Mouse (Mus musculus) layer of hippocampus, postnatal 10 days (tissue): Measurements from ENCODE around the gene Fbxw13. TPM values are rescaled to one million over a fixed set of nuclear protein-coding genes. Genes with fewer than 3 reads are reported as not detected.
"Not testable (repeated sequence)": the region's sequence is repeated elsewhere in the genome, so short reads cannot be mapped to it uniquely, and the experiment has no call there.

Experiments used
- DNase-seq, 2 experiments: peaks; one replicate each; pipeline ENCODE4 v3.0.0; 2021; ENCODE audit warnings: low spot score in 2 of 2
- long read RNA-seq: library from polyadenylated mRNA; stranded (forward); transcript quantifications from one replicate; pipeline ENCODE4 v2.0.0, GENCODE M21; 2023
- total RNA-seq, 2 experiments: library from RNA; stranded (reverse); gene quantifications; 2 replicates each; pipeline ENCODE4 v1.2.3; 2021

Fbxw13 gene
- total RNA-seq = not detected
- long read RNA-seq = 0 reads

DNA sequence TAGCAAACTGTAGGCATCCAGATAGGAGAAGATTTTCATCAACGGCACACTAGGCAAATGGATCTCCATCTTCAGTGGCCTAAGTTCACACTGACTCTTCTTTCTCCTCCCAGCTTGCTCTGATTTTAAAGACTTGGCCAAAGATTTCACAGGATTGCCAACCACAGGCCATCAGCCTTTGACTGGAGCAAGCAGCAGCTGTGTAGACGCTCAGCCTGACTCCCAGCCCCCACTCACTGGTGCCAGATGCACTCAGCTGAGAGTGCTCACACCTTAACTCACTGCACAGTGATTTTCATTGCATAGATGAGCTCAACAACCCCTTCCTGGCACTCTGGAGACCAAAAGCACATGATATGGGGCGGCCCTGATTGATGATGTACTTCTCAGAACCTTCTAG lies at the start of gene Fbxw13:
Gene Fbxw13 (minus strand): TSS at position 101 of the 400 bp plus-strand sequence.
- DNase-seq = not testable (repeated sequence)

- no peak for DNase-seq
These were observed 38.9 kb upstream of the Fbxw13 start, which contains the start of gene Fbxw20 for GRCm38 (mm10) chr9:109234654-109235053. Gene Fbxw20, minus strand, starts transcription at chr9:109234754.

DNA sequence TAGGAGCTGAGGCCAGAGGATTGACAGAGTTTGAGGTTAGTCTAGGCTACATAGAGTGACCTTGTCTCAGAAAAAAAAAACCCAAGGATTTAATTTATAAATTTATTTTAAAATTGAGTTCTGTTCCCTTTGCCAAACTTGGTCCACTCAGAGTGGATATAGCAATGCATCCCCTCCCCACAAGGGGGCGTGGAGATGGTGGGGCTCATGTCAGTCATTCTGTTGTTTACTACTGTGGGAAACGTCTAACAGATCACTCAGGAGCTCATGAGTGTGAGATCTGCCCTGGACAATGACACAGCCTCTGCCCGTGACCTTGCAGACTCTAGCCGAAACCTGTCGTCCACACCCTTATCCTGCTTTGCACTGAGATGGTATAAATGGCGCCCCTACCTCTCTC lies 22.7 kb upstream of the Fbxw13 start:
- DNase-seq = no peak

GRCm38 (mm10) chr9:109201347-109201746 lies 5.6 kb upstream of the Fbxw13 start:
- peak in 1 of 2 experiments; percentile 9 for DNase-seq

GRCm38 (mm10) chr9:109200349-109200748 lies 4.6 kb upstream of the Fbxw13 start:
- no peak for DNase-seq

- no peak for DNase-seq
These were observed 3.6 kb upstream of the Fbxw13 start for GRCm38 (mm10) chr9:109199353-109199752.

- DNase-seq = no peak
These were observed 18.6 kb downstream of the Fbxw13 start for GRCm38 (mm10) chr9:109177208-109177607.

GRCm38 (mm10) chr9:109176301-109176700 lies 19.5 kb downstream of the Fbxw13 start:
- no peak for DNase-seq

DNA sequence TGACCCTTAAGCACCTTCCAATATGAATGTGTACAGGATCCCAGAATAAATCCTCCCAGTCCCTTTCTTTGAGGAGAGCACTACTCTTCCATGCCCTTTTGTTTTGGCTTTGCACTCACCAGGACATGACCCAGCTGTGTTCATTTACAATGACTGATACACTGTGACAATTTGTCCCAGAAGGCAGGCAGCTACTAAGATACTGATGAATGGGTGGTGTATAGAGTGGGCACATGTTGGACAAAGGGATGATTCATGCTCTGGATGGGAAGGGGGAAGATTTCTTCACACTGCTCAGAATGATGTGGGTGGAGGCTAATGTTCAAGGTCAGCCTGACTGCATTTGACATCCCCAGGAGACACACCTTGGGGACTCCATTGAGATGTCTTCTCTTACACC lies 28.5 kb downstream of the Fbxw13 start:
- no peak for DNase-seq

GRCm38 (mm10) chr9:109161941-109162340 lies 33.8 kb downstream of the Fbxw13 start, which contains the start of gene Fbxw21:
Gene Fbxw21, minus strand, starts transcription at chr9:109162041.
- no peak for DNase-seq

DNA sequence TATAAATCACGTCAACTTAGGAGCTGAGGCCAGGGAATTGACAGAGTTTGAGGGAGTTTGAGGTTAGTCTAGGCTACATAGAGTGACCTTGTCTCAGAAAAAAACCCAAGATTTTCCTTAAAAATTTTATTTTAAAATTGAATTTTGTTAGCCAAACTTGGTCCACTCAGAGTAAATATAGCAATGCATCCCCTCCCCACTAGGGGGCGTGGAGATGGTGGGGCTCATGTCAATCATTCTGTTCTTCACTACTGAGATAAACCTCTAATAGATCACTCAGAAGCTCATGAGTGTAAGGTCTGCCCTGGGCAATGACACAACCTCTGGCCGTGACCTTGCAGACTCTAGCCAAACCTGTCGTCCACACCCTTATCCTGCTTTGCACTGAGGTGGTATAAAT lies 55.4 kb downstream of the Fbxw13 start:
- not testable (repeated sequence) for DNase-seq

DNA sequence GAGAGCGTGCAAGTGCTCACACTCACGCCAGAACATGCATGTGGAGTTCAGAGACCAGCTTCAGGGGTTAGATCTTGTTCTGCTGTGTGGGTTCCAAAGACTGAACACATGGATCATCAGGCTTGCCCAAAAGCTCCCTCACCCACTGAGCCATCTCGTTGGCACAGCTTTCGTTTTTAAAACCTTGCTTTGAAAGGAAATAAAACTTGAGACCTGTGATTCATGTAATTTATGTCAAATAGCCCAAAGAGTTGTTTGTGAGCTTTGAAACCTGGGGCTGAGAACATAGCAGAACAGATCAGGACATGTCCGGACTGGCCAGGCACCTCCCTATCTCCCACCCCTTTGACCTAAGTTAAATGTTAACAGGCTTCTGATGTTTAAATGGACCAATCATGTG lies 65.7 kb downstream of the Fbxw13 start:
- no peak for DNase-seq

Other genes starting within 250 kb of the Fbxw13 start
- gene Col7a1, start 242.4 kb downstream of the Fbxw13 start, total RNA-seq = 1 to 10 TPM; 3.9 to 4.8 TPM
- gene Ucn2, start 210.0 kb downstream of the Fbxw13 start, total RNA-seq = under 1 TPM in 1 of 2 experiments, not detected in 1; 0.41 TPM
- gene Pfkfb4, start 204.2 kb downstream of the Fbxw13 start, total RNA-seq = 10 to 100 TPM; 20.9 to 26.7 TPM
- 10 to 100 TPM; 37.7 to 47.2 TPM for gene Shisa5, start 157.4 kb downstream of the Fbxw13 start, total RNA-seq
- 10 to 100 TPM; 11.9 to 13.2 TPM for gene Trex1, start 136.2 kb downstream of the Fbxw13 start, total RNA-seq
- 10 to 100 TPM; 28.5 to 29.9 TPM for gene Atrip, start 121.9 kb downstream of the Fbxw13 start, total RNA-seq
- 1 to 10 TPM; 6.1 to 7.3 TPM for gene Ccdc51, start 113.5 kb downstream of the Fbxw13 start, total RNA-seq
- 100 to 1,000 TPM; 331 to 333 TPM for gene Tma7, start 113.4 kb downstream of the Fbxw13 start, total RNA-seq
- gene Plxnb1, start 100.6 kb downstream of the Fbxw13 start, total RNA-seq = 10 to 100 TPM; 87.8 to 89.8 TPM
- gene Fbxw21, start 33.9 kb downstream of the Fbxw13 start, total RNA-seq = not detected
- not detected for gene Fbxw20, start 38.8 kb upstream of the Fbxw13 start, total RNA-seq
- gene Fbxw14, start 91.7 kb upstream of the Fbxw13 start, total RNA-seq = not detected
- not detected for gene Fbxw28, start 143.7 kb upstream of the Fbxw13 start, total RNA-seq
- not detected for gene Fbxw22, start 208.3 kb upstream of the Fbxw13 start, total RNA-seq